Mouse (Mus musculus): ENCODE measurements around the gene Lrch4.

DNA sequence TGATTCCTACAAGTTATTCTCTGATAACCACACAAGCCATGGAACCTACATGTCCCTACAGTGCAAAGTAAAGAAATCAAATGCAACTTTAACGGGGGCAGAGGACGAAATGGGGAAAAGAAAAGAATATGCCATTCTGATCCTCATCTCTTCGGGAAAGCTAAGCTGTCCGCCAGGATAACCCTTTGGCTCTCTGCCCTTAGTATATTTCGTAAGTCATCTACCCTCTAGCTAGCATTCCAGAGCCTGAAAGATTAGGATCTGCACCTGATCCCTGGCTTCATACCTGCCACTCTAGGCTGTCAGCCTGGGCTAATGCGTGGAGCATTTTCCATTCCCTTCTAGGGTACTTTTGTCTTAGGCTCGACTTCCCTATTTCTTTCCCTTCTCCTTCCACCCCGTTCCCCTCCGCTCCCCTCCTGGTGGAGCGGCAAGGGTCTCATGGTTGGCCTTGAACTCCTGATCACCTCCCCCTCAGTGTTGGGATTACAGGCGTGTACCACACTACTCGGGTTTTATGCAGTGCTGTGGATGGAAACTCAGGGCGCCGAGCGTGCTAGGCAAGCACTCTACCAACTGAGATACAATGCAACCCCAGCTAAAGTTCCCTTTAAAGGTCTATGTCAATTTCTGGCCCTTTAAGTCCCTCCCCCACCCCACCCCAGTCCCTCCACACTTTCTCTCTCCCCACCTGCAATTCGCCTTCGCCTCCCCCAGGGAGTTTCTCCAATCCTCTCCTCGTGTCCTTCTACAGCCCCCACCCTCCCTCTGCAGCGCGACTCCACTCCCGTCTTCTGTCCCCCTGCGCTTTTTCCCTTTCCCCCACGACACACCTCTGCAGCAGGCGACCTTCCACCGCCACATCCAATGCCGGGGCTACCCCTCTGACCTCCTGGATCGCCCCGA is 54.7 kb downstream of the Lrch4 start:
- no peak for TF ChIP-seq POLR2A (IDR thresholded peaks at IDR 0.05; ENCODE audit: borderline replicate concordance, control insufficient read depth, low read depth, low read length)
- TF ChIP-seq CTCF (IDR thresholded peaks at IDR 0.05; ENCODE audit: control insufficient read depth, insufficient read depth, low read length), result no peak
